Mouse (Mus musculus) liver, embryonic 18 days (tissue): Measurements from ENCODE around the gene Dnajb3. TPM values are rescaled to one million over a fixed set of nuclear protein-coding genes. Genes with fewer than 3 reads are reported as not detected.

Experiments used
- polyA plus RNA-seq: library from polyadenylated mRNA; depleted of rRNA; stranded (reverse); fragments of >200 nt; gene quantifications from 2 replicates; pipeline ENCODE4 v1.2.3, GENCODE M21; 2012; rRNA removed

Dnajb3 gene
- 3.4 and 4.7 TPM in 2 replicates for polyA plus RNA-seq

DNA sequence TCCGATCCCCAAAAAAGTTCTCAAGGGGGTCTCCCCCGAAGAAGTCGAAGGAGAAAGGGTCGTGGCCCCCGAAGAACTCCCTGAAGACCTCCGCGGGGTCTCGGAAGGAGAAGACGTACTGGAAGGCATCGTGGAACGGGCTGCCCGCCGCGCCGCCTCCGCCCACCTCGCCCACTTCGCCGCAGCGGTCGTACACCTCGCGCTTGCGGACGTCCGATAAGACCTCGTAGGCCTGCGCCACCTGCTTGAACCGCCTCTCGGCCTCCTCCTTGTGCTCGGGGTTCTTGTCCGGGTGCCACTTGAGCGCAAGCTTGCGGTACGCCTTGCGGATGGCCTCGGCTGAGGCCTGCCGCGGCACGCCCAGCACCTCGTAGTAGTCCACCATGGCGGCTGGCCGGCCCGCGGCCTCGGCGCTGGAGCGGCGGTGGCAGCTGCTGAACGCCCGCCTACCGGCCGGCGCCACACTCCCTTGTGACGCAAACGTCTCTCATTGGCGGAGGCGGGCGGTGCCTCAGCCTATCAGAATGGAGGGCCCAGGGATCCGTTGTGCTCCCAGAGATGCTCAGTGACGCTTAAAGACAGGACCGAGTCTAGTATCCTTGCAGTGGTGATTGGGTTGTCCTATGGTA, at the start of gene Dnajb3:
Gene Dnajb3 (minus strand): TSS at position 489 of the 629 bp plus-strand sequence.

DNA sequence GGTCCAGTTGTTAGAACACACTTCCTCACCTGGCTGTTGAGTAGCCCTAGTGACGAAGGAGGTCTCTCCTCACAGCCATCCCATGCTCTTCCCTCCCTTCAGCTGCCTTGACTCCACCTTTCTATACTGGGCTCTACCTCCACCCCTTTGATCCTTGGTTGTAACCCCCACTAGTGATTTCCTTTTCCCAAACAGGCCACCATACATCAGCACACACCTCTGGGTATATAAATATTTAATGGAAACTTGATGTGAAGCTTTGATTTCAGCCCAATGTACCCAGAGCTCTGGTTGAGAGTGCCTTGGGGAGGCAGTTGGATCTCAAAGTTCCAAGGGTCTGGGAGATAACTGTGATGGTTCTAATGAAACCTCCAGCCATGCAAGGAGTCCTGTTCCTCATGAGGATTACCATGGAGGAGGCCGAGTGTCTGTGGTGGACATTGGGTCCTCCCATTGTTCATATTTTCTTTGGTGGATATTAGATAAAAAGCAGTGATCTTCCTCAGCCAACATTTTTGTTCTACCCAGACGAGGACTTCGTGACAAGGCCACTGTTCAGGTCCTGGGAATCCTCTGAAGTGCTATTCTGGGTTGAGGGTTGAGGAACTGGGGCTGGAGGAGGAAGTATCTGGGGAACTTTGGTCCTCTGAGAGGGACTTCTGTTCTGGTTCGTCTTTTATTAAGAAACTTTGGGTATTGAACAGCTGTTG, 21.2 kb upstream of the Dnajb3 start, which contains the start of gene Mroh2a:
Gene Mroh2a (plus strand): TSS at position 317 of the 710 bp plus-strand sequence.

DNA sequence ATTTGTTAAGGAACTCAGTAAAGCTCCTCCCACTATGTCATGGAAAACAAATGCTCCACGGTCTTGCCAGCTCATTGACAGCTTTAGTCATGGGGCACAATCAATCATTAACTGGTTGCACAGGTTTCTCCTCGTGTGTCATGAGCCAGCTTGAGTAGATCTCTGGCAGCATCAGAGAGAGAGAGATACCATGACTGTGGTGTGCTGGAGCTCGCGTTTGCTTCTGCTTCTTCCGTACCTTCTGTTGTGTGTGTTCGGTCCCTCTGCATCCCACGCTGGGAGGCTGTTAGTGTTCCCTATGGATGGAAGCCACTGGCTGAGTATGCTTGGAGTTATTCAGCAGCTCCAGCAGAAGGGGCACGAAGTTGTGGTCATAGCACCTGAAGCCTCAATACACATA, 6.2 kb upstream of the Dnajb3 start, which contains the start of gene Ugt1a1:
Gene Ugt1a1 (plus strand): TSS at position 148 of the 400 bp plus-strand sequence.

DNA sequence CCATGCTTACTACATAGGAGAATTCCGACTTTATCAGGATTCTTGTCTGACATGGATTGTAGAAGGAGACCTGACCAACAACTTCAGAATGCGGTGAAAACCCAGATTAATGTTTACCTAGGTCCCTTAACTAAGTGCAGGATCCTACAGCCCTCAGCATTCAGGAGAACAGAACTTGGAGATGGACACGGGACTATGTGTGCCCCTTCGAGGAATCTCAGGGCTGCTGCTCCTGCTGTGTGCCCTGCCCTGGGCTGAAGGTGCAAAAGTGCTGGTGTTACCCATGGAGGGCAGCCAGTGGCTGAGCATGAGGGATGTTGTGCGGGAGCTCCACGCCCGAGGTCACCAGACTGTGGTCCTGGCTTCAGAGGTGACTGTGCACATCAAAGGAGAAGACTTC, 5.1 kb downstream of the Dnajb3 start, which contains the start of gene Ugt1a2:
Gene Ugt1a2 (plus strand): TSS at position 146 of the 400 bp plus-strand sequence.

DNA sequence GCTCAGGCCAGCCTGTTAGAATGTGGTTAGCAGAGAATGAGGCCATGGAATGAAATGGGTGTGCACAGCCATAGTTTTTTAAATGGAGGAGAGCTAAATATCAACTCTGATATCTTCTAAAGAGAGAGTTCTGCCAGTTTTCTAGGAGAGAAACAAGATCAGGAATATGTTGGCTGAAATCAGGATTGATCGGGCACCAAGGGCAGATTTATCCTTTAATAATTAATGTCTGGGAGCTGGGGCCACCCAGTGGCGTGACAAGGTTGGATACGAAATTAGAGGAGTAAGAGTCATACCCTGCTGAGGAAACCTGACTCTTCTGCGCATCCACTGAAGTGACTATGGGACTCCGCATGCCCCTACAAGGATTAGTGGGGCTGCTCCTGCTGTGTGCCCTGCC, 39.9 kb downstream of the Dnajb3 start, which contains the start of gene Ugt1a5:
Gene Ugt1a5 (plus strand): TSS at position 302 of the 400 bp plus-strand sequence.

Other genes starting within 250 kb of the Dnajb3 start
- gene Usp40, start 197.2 kb downstream of the Dnajb3 start, polyA plus RNA-seq = 9.2 and 10.4 TPM in 2 replicates
- 0.07 and 0.12 TPM in 2 replicates for gene Ugt1a10, start 150.4 kb downstream of the Dnajb3 start, polyA plus RNA-seq
- 0.25 and 0.28 TPM in 2 replicates for gene Ugt1a9, start 135.0 kb downstream of the Dnajb3 start, polyA plus RNA-seq
- 0.01 and 0.02 TPM in 2 replicates for gene Ugt1a8, start 118.0 kb downstream of the Dnajb3 start, polyA plus RNA-seq
- gene Ugt1a7c, start 110.7 kb downstream of the Dnajb3 start, polyA plus RNA-seq = 2.7 and 3.7 TPM in 2 replicates
- 17.5 and 23.6 TPM in 2 replicates for gene Ugt1a6b, start 102.5 kb downstream of the Dnajb3 start, polyA plus RNA-seq
- gene Ugt1a6a, start 71.0 kb downstream of the Dnajb3 start, polyA plus RNA-seq = 20.2 and 26.6 TPM in 2 replicates
- 0.37 and 0.50 TPM in 2 replicates for gene Ugt1a5, start 39.8 kb downstream of the Dnajb3 start, polyA plus RNA-seq
- 0.06 and 0.12 TPM in 2 replicates for gene Ugt1a2, start 5.2 kb downstream of the Dnajb3 start, polyA plus RNA-seq
- 78.8 and 129 TPM in 2 replicates for gene Ugt1a1, start 6.2 kb upstream of the Dnajb3 start, polyA plus RNA-seq
- 3.6 and 4.9 TPM in 2 replicates for gene Mroh2a, start 21.2 kb upstream of the Dnajb3 start, polyA plus RNA-seq
- gene Hjurp, start 71.9 kb upstream of the Dnajb3 start, polyA plus RNA-seq = 54.5 and 64.0 TPM in 2 replicates
- gene Trpm8, start 71.9 kb upstream of the Dnajb3 start, polyA plus RNA-seq = not detected in 2 replicates
- gene Spp2, start 201.2 kb upstream of the Dnajb3 start, polyA plus RNA-seq = 354 and 439 TPM in 2 replicates